Mouse (Mus musculus) kidney, postnatal 14 days (tissue): ENCODE results near the gene Hagh.

Experiments
- DNase-seq: peaks from one replicate; pipeline ENCODE4 v3.0.0; 2022; ENCODE audit warnings: mixed read lengths

Gene Hagh

DNA sequence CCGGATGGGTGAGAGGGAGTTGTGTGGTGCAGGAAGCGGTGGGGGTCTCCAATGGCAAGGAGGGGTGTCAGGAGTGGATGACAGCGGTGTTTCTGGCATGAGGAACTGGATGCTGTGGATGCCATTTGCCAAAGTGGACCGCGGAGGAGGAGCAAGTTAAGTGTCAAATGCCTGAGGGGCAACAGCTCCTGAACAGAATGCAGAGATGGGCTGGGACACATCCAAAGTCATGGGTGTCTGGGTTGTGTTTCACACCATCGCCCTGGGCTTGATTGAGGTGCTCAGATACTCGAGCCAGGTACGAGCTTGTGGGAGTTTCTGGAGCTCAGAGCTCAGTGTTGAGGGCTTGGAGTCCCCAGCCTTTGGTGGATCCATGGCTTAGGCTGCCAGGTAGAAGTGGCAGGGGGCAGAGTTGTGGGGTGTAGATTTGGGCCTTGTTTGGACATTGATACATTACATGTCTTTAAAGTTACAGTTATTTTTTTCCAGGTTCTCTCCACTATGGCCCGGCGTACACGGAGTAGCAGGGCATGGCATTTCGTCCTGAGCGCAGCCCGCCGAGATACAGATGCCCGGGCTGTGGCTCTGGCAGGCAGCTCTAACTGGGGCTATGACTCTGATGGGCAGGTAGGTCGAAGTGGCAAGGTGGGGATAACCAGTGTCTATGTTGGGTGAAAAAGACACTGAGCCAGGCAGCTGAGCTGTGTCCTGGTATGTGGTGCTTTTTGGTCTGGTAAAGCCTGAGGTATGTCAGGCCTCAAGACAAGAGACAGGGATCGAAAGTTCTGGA lies 47.5 kb downstream of the Hagh start:
- no peak for DNase-seq

DNA sequence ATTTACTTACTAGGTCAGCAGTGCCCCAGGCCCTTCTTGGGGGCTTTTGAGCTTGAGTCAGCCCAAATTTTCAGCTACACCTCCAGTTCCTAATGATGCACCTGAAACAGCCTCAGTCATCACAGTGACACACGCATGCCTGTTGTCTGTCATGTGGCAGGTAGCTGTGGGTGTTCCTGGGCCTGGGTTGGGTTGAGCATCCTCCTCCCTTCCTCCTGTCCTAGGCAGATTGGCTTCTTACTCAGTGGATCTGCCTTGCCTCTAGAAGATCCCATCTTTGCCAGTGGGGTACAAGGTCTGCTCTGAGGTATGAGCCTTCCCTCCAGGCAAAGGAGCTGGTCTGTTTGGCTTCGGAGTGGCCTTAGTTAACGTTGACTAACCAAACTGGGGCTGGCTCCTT lies 48.9 kb downstream of the Hagh start:
- DNase-seq = no peak

DNA sequence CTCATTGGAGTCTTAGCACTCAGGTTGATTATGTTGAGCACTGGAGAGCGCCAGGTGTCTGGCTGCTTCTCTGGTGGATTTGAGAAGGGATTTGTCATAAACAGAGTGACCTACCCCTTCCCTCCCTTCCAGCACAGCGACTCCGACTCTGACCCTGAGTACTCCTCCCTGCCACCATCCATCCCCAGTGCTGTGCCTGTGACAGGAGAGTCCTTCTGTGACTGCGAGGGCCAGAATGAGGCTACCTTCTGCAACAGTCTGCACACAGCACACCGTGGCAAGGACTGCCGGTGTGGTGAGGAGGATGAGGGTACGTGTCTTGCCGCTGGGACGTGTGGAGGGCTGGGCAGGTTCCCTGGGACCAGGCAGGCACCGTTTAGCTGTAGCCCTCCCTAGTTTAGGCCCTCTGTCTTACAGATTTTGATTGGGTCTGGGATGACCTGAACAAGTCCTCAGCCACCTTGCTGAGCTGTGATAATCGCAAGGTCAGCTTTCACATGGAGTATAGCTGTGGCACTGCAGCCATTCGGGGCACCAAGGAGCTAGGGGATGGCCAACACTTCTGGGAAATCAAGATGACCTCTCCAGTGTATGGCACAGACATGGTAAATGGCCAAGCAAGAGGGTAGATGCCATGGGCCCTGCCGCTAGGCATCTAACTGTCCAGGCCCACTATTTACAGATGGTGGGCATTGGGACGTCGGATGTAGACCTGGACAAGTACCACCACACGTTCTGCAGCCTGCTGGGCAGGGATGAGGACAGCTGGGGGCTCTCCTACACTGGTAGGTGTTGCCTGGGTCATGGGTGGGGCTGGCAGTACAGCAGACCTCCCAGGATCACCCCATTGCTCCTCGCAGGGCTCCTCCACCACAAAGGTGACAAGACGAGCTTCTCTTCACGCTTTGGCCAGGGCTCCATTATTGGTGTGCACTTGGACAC lies 50.5 kb downstream of the Hagh start:
- DNase-seq = no peak

DNA sequence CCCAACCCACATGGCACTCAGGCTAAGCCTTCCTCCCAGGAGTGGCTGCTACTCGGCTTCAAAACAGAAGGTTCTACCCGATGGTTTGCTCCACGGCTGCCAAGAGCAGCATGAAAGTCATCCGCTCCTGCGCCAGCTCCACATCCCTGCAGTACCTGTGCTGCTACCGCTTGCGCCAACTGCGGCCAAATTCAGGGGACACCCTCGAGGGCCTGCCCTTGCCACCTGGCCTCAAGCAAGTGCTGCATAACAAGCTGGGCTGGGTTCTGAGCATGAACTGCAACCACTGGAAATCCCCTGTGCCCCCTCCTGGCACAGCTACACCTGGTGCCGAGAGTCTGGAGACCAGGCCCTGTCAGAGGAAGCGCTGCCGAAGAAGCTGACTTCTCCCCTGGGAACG lies 51.4 kb downstream of the Hagh start:
- DNase-seq = no peak

DNA sequence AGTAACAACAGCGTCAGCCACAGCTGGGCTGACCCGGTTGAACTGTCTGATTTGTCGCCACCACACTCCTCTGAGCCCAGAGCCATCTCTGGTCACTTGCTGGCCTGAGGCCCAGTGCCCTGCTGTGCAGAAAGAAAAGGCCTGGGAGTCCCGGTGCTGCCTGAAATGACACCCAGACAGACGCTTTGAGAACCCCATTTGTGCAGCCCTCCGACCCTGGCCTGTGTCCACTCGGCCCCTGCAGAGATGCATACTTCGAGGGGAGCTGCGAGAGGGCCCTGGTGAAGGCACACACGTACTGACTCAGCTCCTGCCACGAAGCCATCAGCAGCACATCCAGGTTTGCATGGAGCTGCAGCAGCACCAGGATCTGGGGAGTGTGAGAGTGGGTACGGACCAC lies 52.8 kb downstream of the Hagh start:
- no peak for DNase-seq

DNA sequence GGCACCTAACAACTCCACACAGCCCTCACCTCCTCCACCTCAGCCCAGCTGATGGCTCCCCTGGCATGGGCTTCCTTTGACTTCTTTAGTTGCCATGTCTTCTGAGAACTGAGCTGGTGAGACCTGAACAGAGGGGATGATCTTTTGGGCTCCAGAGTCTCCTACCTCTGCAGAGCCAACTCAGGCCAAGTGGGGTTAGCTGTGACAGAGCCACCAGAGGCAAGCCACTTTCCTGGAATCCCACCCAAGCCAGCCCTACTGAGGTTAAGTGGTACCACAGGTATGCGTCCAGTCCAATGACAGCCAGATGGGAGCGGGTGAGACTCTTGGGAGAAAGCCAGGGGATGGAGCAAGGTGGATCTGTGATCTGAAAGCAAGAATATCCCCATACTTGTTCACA lies 53.3 kb downstream of the Hagh start:
- DNase-seq = no peak

DNA sequence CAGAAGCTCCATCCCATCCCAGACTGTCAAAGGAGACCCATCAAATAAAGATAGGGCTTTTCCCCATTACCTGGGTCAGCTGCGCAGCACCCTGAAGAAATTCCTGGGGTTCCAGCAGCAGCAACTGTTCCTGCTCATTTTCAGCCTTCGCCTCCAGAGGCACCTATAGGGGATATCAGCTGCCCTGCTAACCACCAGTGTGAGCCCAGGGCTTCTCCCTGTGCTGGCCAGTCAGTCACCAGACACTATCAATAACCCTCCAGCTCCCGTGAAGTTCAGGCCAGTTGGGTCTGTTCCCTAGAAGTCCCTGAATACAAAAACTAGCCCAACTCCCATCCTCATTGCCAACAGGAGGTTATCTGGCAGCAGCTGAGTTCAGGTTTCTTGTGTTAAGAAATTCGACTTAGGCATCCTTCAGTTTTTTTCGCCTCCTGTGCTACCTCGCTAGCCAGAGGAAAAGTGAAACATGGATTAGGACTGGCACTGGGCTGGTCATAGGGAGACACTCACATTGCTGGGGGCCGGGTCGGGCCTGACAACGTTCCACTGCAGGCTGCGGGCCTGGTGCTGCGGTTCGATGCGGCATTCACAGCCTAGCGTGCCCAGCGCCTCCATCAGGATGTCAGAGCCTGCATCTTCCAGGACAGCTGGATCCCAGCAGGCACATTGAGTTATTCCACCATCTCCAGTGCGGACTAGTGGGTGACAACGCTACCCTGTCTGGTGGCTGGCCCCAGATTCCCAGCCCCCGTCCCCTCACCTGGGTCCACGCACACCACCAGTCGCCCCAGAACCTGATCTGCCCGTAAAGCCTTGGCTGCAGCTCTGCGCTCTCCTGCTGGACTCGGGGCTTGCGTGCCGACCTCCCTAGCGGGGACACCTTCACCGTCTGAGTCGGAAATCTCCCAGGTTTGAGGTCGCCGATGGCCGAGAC lies 54.4 kb downstream of the Hagh start:
- no peak for DNase-seq

DNA sequence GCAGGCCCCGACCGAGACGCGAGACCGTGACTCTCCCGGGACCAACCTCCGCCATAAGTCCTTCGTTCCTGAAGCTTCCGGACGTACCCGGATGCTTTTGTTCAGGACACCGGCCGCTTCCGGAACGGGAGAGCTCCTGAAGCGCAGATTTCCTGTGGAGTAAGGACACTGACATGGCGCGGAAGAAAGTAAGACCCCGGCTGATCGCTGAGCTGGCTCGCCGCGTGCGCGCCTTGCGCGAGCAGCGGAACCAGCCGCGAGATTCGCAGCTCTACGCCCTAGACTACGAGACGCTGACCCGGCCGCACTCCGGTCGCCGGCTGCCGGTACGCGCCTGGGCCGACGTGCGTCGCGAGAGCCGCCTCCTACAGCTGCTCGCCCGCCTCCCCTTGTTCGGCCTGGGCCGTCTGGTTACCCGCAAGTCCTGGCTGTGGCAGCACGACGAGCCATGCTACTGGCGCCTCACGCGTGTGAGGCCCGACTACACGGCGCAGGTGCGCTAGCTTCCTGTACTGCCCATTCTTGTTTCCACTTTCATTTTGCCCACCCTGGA lies 55.1 kb downstream of the Hagh start, which contains the start of the genes Eme2 and Mrps34:
TSS of gene Eme2 (minus strand) at position 93 of the 553 bp plus-strand sequence.
TSS of gene Mrps34 (plus strand) at position 122 of the 553 bp plus-strand sequence.
- DNase-seq = peak; percentile 89

DNA sequence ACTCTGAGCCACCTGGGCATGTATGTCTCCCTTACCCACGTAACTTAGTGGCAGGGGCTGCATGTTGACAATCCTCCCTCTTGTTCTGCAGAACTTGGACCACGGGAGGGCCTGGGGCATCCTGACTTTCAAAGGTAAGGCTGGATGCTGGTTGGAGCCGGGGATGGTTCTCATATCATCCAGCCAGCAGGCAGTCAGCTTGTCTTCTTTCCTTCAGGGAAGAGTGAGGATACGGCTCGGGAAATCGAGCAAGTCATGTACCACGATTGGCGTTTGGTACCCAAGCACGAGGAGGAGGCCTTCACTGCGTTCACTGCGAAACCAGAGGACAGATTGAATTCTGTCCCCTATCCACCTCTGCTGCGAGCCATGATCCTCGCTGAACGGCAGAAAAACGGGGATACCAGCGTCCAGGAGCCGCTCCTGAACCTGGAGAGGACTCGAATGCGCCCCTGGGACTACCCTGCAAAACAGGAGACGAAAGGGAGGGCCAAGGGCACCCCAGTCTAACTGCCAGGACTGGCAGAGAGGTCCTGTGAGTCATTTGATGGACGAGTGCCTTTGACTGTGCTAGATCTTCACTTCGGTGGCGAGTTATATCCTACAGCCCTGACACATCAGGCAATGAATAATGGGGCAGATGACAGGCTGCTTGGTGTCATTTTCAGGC lies 55.8 kb downstream of the Hagh start:
- DNase-seq = no peak

DNA sequence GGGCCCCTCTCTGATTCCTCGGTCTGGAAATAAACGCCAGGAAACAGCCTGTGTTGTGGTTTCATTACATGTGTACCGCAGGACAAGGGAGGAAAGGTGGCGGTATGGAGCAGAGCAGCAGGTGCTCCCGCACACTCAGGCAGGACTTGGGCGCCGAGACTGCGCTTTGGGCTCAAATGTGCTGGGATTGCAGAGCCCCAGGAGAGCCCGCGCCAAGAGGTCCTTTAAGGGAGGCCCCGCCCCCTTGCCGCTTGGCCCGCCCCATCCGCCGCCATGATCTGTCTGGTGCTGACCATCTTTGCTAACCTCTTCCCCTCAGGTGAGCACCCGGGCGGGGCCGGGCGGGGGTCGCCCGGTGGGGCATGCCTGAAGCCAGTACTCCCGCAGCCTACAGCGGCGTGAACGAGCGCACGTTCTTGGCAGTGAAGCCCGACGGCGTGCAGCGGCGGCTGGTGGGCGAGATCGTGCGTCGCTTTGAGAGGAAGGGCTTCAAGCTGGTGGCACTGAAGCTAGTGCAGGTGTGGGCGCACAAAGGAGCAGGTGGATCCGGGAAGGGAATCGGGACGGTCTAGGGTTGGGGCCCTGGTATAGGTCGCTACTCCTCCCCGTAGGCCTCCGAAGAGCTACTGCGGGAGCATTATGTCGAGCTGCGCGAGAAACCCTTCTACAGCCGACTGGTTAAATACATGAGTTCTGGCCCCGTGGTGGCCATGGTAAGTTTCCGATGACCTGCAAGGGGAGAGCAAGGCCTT lies 56.5 kb downstream of the Hagh start, which contains the start of gene Nme3:
TSS of gene Nme3 (plus strand) at position 260 of the 752 bp plus-strand sequence.
- DNase-seq = peak; percentile 90

DNA sequence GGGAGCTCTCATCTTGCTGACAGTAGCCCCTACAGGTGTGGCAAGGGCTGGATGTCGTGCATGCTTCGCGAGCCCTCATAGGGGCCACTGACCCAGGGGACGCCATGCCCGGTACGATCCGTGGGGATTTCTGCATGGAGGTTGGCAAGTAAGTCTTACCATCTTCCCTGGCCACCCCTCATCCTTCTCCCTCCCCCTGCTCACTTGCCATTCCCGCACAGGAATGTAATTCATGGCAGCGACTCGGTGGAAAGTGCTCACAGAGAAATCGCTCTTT lies 57.0 kb downstream of the Hagh start:
- no peak for DNase-seq

DNA sequence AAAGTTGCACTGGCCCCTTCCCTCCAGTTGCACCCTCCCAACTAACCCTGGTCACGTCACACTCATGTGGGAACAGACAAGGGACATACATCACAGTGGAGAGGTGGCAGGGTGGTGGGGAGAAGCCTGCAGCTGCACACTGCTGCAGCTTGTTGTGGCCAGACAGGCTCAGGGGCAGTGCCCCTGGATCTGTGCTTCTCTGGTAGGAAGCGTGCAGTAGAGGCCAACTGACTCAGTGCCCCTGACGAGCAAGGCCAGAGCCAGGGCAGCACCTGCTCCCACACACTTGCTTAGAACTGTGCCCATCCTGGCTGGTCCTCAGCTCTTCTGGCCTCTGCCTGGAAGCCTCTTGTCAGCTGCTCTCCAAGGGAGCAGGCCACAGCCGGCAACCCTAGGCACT lies 57.7 kb downstream of the Hagh start:
- DNase-seq = no peak

DNA sequence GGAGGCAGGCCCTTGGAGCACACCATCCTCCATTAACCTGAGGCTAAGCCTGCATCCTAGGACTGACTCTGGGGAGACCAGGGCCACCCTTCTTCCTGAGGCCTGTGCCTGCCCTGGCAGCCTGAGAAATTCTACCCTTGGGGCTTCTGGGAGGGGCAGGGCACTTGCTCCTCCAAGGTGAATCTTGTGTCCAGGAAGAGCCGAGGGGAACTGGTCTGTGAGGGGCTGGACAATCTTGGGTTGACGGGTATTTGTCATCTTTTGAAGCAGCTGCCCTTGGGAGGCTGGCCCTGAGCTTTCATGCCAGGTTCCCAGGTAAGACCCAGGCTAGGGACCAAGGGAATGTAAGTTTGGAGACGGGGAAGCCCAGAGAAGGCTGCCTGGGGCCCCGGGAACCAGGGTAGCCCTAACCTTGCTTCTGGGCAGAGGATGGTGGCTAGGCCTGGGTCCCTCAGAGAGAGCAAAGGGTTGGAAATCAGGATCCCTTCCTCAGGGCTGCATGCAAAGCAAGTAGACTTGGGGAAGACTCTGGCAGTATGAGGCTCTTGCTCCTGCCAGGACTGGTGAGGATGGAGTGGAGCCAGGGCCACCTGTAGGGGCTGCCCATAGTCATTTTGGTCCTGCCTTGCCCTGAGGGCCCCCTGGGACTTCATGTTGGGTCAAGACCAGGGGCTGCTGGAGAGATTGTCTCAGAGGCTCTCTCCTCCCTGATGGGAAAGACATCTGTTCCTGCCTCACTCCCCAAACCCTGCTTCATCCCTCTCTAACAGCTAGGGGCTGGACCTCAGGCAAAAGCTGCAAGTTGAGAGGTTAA lies 58.3 kb downstream of the Hagh start:
- no peak for DNase-seq

DNA sequence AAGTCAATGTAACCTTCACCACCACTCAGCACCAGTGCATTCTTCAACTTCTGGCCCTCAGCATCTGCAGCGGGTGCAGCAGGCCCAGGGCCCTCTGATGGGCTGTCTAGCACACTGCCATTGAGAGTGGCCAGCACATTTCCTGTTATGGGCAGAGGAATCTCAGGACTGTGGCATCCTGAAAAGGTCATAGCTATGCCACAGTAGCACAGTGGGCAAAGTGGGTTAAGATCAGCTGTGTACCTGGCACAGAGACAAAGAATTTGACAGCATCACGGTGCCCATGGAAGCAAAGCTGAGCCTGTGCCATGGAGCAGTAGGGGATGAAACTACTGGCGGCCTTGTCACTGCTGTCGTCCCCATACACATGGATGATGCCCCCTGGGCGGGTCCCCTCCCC lies 59.2 kb downstream of the Hagh start:
- DNase-seq = no peak

DNA sequence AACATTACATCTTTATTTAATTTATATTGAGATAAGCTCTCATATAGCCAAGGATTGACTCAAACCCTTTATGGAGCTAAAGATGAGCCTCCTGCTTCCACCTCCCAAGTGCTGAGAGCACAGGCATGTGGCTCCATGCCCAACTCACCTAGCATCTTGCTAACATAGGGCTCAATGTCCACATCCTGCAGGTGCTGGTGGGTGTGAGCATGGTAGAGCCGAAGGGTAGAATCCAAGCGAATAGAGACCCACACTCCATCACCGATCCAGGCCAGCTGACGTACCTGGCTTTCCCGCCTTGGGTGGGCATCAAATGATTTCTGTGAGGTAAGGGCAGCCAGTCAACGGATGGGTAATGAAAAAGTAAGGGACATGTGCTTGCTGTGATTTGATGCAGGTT lies 60.1 kb downstream of the Hagh start:
- DNase-seq = no peak

DNA sequence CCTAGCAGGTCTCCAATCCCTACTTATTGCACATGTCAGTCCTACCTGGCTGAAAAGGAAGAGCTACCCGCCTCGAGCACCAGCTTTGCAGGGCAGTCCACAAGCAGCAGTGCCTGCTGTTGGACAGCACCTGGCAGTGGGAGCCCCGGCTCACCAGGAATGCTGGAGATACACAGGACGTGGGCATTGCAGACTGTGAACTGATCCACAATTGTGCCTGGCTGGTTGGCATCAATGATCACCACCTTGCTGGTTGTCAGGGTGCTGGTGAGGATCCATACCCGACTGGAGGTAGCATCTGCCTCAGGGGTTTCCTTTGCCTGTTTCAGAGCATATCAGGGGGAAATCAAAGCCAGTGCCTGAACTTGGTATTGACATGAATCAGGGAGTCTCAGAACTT lies 62.2 kb downstream of the Hagh start:
- DNase-seq = no peak

DNA sequence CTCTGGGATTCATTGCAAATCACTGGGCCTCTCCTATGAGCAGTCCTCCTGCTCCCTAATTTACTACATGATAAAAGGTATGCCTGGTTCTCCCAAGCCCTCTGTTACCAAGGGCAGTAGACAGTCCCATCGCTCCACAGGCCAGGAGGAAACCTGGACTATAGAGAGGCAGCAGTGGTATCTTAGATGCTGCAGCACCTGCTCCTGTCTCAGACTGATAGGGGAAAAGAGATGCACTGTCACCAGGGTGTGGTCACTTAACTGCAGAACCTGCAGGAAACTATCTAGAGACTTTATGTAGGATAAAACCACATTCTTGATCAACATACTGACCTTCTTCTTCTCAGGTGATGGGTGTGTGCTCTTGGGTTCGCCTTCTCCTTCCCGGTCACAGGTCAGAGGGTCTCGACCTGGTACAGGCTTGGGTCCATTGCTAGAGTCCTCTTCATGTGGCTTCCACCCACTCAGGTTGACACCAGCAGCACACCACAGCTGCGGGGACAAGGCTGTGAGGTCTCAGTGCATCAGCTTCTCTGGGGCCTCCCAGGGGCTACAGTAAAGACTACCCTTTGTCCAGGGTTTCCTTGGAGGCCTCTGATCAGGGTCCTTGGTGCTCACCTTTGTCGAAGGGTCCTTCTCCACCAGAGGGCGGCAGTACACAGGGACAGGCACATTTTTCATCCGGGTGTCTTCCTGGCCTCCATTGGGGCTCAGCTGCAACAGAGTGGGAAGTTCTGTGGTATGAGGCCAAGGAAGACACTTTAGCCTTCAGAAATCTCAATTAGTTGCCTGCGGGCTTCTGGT lies 62.9 kb downstream of the Hagh start:
- no peak for DNase-seq

DNA sequence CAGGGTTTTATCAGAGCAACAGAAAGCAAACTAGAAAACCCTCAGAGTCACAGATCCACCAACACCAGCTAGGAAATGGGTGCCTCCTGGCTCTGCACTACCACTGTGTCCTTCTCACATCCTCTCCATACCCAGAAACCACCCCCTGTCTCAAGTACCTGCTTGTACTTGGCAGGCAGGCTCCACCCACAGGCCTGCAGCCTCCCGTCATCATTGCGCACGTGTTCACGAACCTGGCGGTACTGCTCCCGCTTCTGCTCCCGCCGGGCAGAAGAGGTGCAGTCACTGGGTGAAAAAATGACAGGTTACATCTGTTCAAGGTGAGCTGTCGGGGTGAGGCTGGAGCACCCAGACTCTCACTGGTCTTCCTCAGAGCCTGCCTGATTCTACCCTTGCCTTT lies 63.8 kb downstream of the Hagh start:
- no peak for DNase-seq

DNA sequence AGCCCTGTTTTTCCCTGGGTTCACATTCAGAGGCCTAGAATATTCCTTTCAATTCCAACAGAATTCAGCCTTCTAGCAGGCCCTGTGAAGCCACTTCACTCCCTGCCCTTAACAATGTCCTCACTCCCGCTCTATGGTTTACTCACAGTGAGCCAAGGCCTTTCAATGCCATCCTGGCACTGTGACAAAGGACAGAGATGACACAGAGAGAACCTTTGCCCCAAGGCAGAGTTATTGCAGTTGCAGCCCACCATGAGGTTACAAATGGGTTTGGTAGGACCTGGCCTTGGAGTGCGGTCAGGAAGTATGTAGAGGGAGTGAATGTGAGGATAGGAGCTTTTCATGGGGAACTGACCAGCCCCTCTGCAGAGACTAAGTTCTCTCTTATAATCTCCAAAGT lies 67.6 kb downstream of the Hagh start:
- DNase-seq = no peak

DNA sequence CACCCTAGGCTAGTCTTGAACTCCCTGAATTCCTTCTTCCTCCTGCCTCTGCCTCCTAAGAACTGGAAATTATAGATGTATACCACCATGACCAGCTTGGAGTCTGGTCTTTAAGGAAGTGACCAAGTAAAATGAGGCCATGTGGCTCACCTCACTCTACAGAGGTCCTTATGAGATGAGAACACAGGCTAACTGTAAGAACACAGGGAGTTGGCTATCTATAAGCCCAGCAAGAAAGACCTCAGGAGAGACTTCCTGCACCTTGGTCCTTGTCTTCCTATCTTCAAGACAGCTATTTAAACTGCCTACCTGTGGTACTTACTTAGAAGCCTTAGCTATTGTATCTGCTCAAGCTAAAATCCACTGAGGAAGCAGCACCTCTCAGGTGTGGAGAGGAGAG lies 74.0 kb downstream of the Hagh start:
- DNase-seq = no peak
